Mouse (Mus musculus): ENCODE measurements around the gene Abcf1. TPM values are rescaled to one million over a fixed set of nuclear protein-coding genes. Genes with fewer than 3 reads are reported as not detected.

Gene Abcf1
- total and polyA plus RNA-seq, 3 experiments: 52.8 to 290 (median 110) TPM

DNA sequence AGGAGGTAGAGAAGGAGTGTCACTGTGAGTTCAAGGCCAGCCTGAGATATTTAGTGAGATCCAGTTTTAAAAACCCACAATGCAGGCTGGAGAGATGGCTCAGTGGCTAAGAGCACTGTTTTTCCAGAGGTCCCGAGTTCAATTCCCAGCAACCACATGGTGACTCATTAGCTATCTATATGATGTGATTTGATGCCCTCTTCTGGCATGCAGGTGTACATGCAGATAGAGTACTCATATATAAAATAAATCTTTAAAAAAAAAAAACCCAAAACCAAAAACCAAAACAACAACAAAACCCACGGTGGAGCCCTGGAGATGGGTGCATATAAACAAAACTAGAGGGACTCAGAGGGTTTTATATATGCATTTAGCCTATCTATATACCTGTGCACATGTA, 62.0 kb downstream of the Abcf1 start (continued):
- TF ChIP-seq RCOR1 (conservative IDR thresholded peaks at IDR 0.05; ENCODE audit: low read depth, low read length): no peak
- TF ChIP-seq ETS1 (conservative IDR thresholded peaks at IDR 0.05; ENCODE audit: low read depth, low read length): no peak
- no peak for TF ChIP-seq USF1 (IDR thresholded peaks at IDR 0.05; ENCODE audit: low read depth, low read length)
- no peak for TF ChIP-seq MEF2A (IDR thresholded peaks at IDR 0.05; ENCODE audit: borderline replicate concordance, low read depth, low read length)
- no peak for TF ChIP-seq ZMIZ1 (IDR thresholded peaks at IDR 0.05; ENCODE audit: low read depth, low read length)
- no peak for TF ChIP-seq MAX (IDR thresholded peaks at IDR 0.05; ENCODE audit: low read length)
- TF ChIP-seq NRF1 (IDR thresholded peaks at IDR 0.05; ENCODE audit: low read depth, low read length): no peak
- TF ChIP-seq TBP (conservative IDR thresholded peaks at IDR 0.05; ENCODE audit: low read depth, low read length): no peak

Other genes with a start within 250 kb of the Abcf1 start
Only the 20 nearest of the 22 such genes appear.
- gene Ier3, start 148.1 kb downstream of the Abcf1 start, total RNA-seq (2012; rRNA removed): 16.5 and 27.2 TPM in 2 replicates
- 13.9 and 15.0 TPM in 2 replicates for gene Ier3, start 148.1 kb downstream of the Abcf1 start, total RNA-seq (2014; rRNA removed)
- gene Ier3, start 148.1 kb downstream of the Abcf1 start, polyA plus RNA-seq (2012; ENCODE audit: insufficient read length, low read depth): 12.4 and 12.6 TPM in 2 replicates
- 14.2 and 21.6 TPM in 2 replicates for gene Flot1, start 146.5 kb downstream of the Abcf1 start, total RNA-seq (2012; rRNA removed)
- 12.8 and 16.3 TPM in 2 replicates for gene Flot1, start 146.5 kb downstream of the Abcf1 start, total RNA-seq (2014; rRNA removed)
- gene Flot1, start 146.5 kb downstream of the Abcf1 start, polyA plus RNA-seq (2012; ENCODE audit: insufficient read length, low read depth): 17.6 and 18.9 TPM in 2 replicates
- 1,014 and 1,058 TPM in 2 replicates for gene Tubb5, start 131.5 kb downstream of the Abcf1 start, total RNA-seq (2012; rRNA removed)
- gene Tubb5, start 131.5 kb downstream of the Abcf1 start, total RNA-seq (2014; rRNA removed): 1,031 and 1,121 TPM in 2 replicates
- gene Tubb5, start 131.5 kb downstream of the Abcf1 start, polyA plus RNA-seq (2012; ENCODE audit: insufficient read length, low read depth): 962 and 1,053 TPM in 2 replicates
- gene Mdc1, start 128.2 kb downstream of the Abcf1 start, total RNA-seq (2012; rRNA removed): 8.2 and 8.5 TPM in 2 replicates
- 2.4 and 3.3 TPM in 2 replicates for gene Mdc1, start 128.2 kb downstream of the Abcf1 start, total RNA-seq (2014; rRNA removed)
- gene Mdc1, start 128.2 kb downstream of the Abcf1 start, polyA plus RNA-seq (2012; ENCODE audit: insufficient read length, low read depth): 14.4 and 15.7 TPM in 2 replicates
- 12.5 and 16.7 TPM in 2 replicates for gene Nrm, start 108.4 kb downstream of the Abcf1 start, total RNA-seq (2012; rRNA removed)
- gene Nrm, start 108.4 kb downstream of the Abcf1 start, total RNA-seq (2014; rRNA removed): 10.0 and 12.1 TPM in 2 replicates
- 14.0 and 15.4 TPM in 2 replicates for gene Nrm, start 108.4 kb downstream of the Abcf1 start, polyA plus RNA-seq (2012; ENCODE audit: insufficient read length, low read depth)
- gene Ppp1r18, start 104.2 kb downstream of the Abcf1 start, total RNA-seq (2012; rRNA removed): 20.5 and 21.4 TPM in 2 replicates
- gene Ppp1r18, start 104.2 kb downstream of the Abcf1 start, total RNA-seq (2014; rRNA removed): 7.5 and 8.5 TPM in 2 replicates
- 48.9 and 50.1 TPM in 2 replicates for gene Ppp1r18, start 104.2 kb downstream of the Abcf1 start, polyA plus RNA-seq (2012; ENCODE audit: insufficient read length, low read depth)
- 75.3 and 81.0 TPM in 2 replicates for gene Dhx16, start 89.9 kb downstream of the Abcf1 start, total RNA-seq (2012; rRNA removed)
- gene Dhx16, start 89.9 kb downstream of the Abcf1 start, total RNA-seq (2014; rRNA removed): 74.8 and 75.0 TPM in 2 replicates
- gene Dhx16, start 89.9 kb downstream of the Abcf1 start, polyA plus RNA-seq (2012; ENCODE audit: insufficient read length, low read depth): 84.4 and 107 TPM in 2 replicates
- gene 2310061I04Rik, start 72.3 kb downstream of the Abcf1 start, total RNA-seq (2012; rRNA removed): 7.1 and 8.7 TPM in 2 replicates
- 4.2 and 5.7 TPM in 2 replicates for gene 2310061I04Rik, start 72.3 kb downstream of the Abcf1 start, total RNA-seq (2014; rRNA removed)
- gene 2310061I04Rik, start 72.3 kb downstream of the Abcf1 start, polyA plus RNA-seq (2012; ENCODE audit: insufficient read length, low read depth): 39.5 and 46.4 TPM in 2 replicates
- gene Atat1, start 59.7 kb downstream of the Abcf1 start, total RNA-seq (2012; rRNA removed): 12.5 and 14.5 TPM in 2 replicates
- gene Atat1, start 59.7 kb downstream of the Abcf1 start, total RNA-seq (2014; rRNA removed): 5.2 and 5.7 TPM in 2 replicates
- gene Atat1, start 59.7 kb downstream of the Abcf1 start, polyA plus RNA-seq (2012; ENCODE audit: insufficient read length, low read depth): 9.9 and 10.4 TPM in 2 replicates
- 108 and 135 TPM in 2 replicates for gene Mrps18b, start 53.4 kb downstream of the Abcf1 start, total RNA-seq (2012; rRNA removed)
- gene Mrps18b, start 53.4 kb downstream of the Abcf1 start, total RNA-seq (2014; rRNA removed): 135 and 148 TPM in 2 replicates
- 172 and 180 TPM in 2 replicates for gene Mrps18b, start 53.4 kb downstream of the Abcf1 start, polyA plus RNA-seq (2012; ENCODE audit: insufficient read length, low read depth)
- gene Ppp1r10, start 53.3 kb downstream of the Abcf1 start, total RNA-seq (2012; rRNA removed): 31.6 TPM in 2 replicates
- gene Ppp1r10, start 53.3 kb downstream of the Abcf1 start, total RNA-seq (2014; rRNA removed): 10.7 and 14.5 TPM in 2 replicates
- 69.9 and 70.3 TPM in 2 replicates for gene Ppp1r10, start 53.3 kb downstream of the Abcf1 start, polyA plus RNA-seq (2012; ENCODE audit: insufficient read length, low read depth)
- gene Gnl1, start 10.1 kb upstream of the Abcf1 start, total RNA-seq (2012; rRNA removed): 24.3 and 29.0 TPM in 2 replicates
- gene Gnl1, start 10.1 kb upstream of the Abcf1 start, total RNA-seq (2014; rRNA removed): 15.9 and 18.7 TPM in 2 replicates
- gene Gnl1, start 10.1 kb upstream of the Abcf1 start, polyA plus RNA-seq (2012; ENCODE audit: insufficient read length, low read depth): 33.4 and 41.1 TPM in 2 replicates
- 5.5 and 8.3 TPM in 2 replicates for gene Prr3, start 10.5 kb upstream of the Abcf1 start, total RNA-seq (2012; rRNA removed)
- 2.3 and 4.0 TPM in 2 replicates for gene Prr3, start 10.5 kb upstream of the Abcf1 start, total RNA-seq (2014; rRNA removed)
- gene Prr3, start 10.5 kb upstream of the Abcf1 start, polyA plus RNA-seq (2012; ENCODE audit: insufficient read length, low read depth): 30.6 and 32.0 TPM in 2 replicates
- gene H2-T24, start 50.8 kb upstream of the Abcf1 start, total RNA-seq (2012; rRNA removed): 9.8 and 16.1 TPM in 2 replicates
- 6.6 and 7.6 TPM in 2 replicates for gene H2-T24, start 50.8 kb upstream of the Abcf1 start, total RNA-seq (2014; rRNA removed)
- gene H2-T24, start 50.8 kb upstream of the Abcf1 start, polyA plus RNA-seq (2012; ENCODE audit: insufficient read length, low read depth): 8.9 and 9.3 TPM in 2 replicates
- 21.8 and 23.0 TPM in 2 replicates for gene H2-T23, start 63.1 kb upstream of the Abcf1 start, total RNA-seq (2012; rRNA removed)
- gene H2-T23, start 63.1 kb upstream of the Abcf1 start, total RNA-seq (2014; rRNA removed): 35.6 and 38.8 TPM in 2 replicates
- gene H2-T23, start 63.1 kb upstream of the Abcf1 start, polyA plus RNA-seq (2012; ENCODE audit: insufficient read length, low read depth): 42.1 and 75.0 TPM in 2 replicates
- gene H2-T22, start 73.0 kb upstream of the Abcf1 start, total RNA-seq (2012; rRNA removed): 9.6 and 10.6 TPM in 2 replicates
- gene H2-T22, start 73.0 kb upstream of the Abcf1 start, total RNA-seq (2014; rRNA removed): 14.9 and 16.4 TPM in 2 replicates
- gene H2-T22, start 73.0 kb upstream of the Abcf1 start, polyA plus RNA-seq (2012; ENCODE audit: insufficient read length, low read depth): 19.8 and 26.1 TPM in 2 replicates
- gene Gm6034, start 73.2 kb upstream of the Abcf1 start, total RNA-seq (2012; rRNA removed): 0.80 and 1.1 TPM in 2 replicates
- gene Gm6034, start 73.2 kb upstream of the Abcf1 start, total RNA-seq (2014; rRNA removed): 0.42 TPM in 1 of 2 replicates, not detected in the other
- gene Gm6034, start 73.2 kb upstream of the Abcf1 start, polyA plus RNA-seq (2012; ENCODE audit: insufficient read length, low read depth): 1.7 and 2.1 TPM in 2 replicates
- 23.8 and 25.1 TPM in 2 replicates for gene Gm11127, start 88.6 kb upstream of the Abcf1 start, total RNA-seq (2012; rRNA removed)
- gene Gm11127, start 88.6 kb upstream of the Abcf1 start, total RNA-seq (2014; rRNA removed): 1.2 and 2.0 TPM in 2 replicates
- gene Gm11127, start 88.6 kb upstream of the Abcf1 start, polyA plus RNA-seq (2012; ENCODE audit: insufficient read length, low read depth): 0.27 and 0.37 TPM in 2 replicates
- gene Gm19684, start 151.9 kb upstream of the Abcf1 start, total RNA-seq (2012; rRNA removed): 0.34 and 0.55 TPM in 2 replicates
- 0.35 TPM in 1 of 2 replicates, not detected in the other for gene Gm19684, start 151.9 kb upstream of the Abcf1 start, total RNA-seq (2014; rRNA removed)
- gene Gm19684, start 151.9 kb upstream of the Abcf1 start, polyA plus RNA-seq (2012; ENCODE audit: insufficient read length, low read depth): 0.87 and 0.93 TPM in 2 replicates
- gene Gm7030, start 159.7 kb upstream of the Abcf1 start, total RNA-seq (2012; rRNA removed): not detected in 2 replicates
- gene Gm7030, start 159.7 kb upstream of the Abcf1 start, total RNA-seq (2014; rRNA removed): not detected in 2 replicates
- gene Gm7030, start 159.7 kb upstream of the Abcf1 start, polyA plus RNA-seq (2012; ENCODE audit: insufficient read length, low read depth): not detected in 2 replicates